ENCODE assay signal across 7 mouse cellular contexts in genomic region chr4:45763288-45764140, GRCm38 (mm10). TPM values are rescaled to one million over a fixed set of nuclear protein-coding genes. Genes with fewer than 3 reads are reported as not detected.
DNase-seq lines count a peak whose midpoint lies in the region; ATAC-seq and TF ChIP-seq lines count a peak whose summit lies in the region.

No protein-coding gene starts in this region.

- ATAC-seq in midbrain, embryonic 16.5 days = peak; percentile 41; the same call in 1 of the 2 replicates

- H3K4me3 ChIP-seq in thymus, adult 2 months (ENCODE audit: control insufficient read depth, insufficient read depth, low read length) = peak overlapping the region; percentile 28
- H3K4me3 ChIP-seq in erythroblast, embryonic 14.5 days (replicated peaks) = peak overlapping the region; percentile 60
- no peak overlapping the region for H3K4me3 ChIP-seq in midbrain, embryonic 16.5 days (ENCODE audit: low read depth, low read length)

- no peak overlapping the region for H3K27ac ChIP-seq in thymus, adult 2 months (ENCODE audit: control insufficient read depth, insufficient read depth, low read length)
- H3K27ac ChIP-seq in midbrain, embryonic 16.5 days (ENCODE audit: low read length) = peak overlapping the region; percentile 62

- peaks cover 40% of the 10 kb centered on the region for H3K4me1 ChIP-seq in thymus, adult 2 months (replicated peaks; ENCODE audit: control insufficient read depth, insufficient read depth, low read length)
- peaks cover 45% of the 10 kb centered on the region for H3K4me1 ChIP-seq in erythroblast, embryonic 14.5 days (ENCODE audit: control insufficient read depth)
- peaks cover 42% of the 10 kb centered on the region for H3K4me1 ChIP-seq in midbrain, embryonic 16.5 days (ENCODE audit: control insufficient read depth, insufficient read depth, low read length)

- H3K9me3 ChIP-seq in erythroblast, embryonic 14.5 days (ENCODE audit: control insufficient read depth, low read length) = peaks cover 4% of the 10 kb centered on the region; the same call in 1 of the 2 replicates
- no peaks in the 10 kb centered on the region for H3K9me3 ChIP-seq in midbrain, embryonic 16.5 days (replicated peaks; ENCODE audit: control insufficient read depth, low read length, poor library complexity, severe bottlenecking)

- no peak for DNase-seq in thymus, adult 2 months
- no peak for DNase-seq in thymus, adult 18-20 months
- DNase-seq in induced T-regulatory cell, adult 2 months (ENCODE audit: low read depth) = peak; percentile 28
- DNase-seq in gastrocnemius, postnatal 14 days = no peak
- no peak for DNase-seq in adrenal gland, adult 8-10 months

- H3K9ac ChIP-seq in midbrain, embryonic 16.5 days (ENCODE audit: low read depth, low read length) = peak overlapping the region; percentile 38; the same call in 1 of the 2 replicates

- intact Hi-C loops in gastrocnemius, postnatal 14 days (cut with DNase I; ENCODE audit: low total_unique reads) = no loop called here

- TF ChIP-seq CTCF in thymus, adult 2 months (IDR thresholded peaks at IDR 0.05; ENCODE audit: borderline replicate concordance, control insufficient read depth, extremely low read depth, insufficient read depth, low read length, poor library complexity) = no peak

- 40% methylated on average over 18 of the region's 18 CpGs for WGBS in thymus, adult 2 months
- WGBS in midbrain, embryonic 16.5 days = 3% methylated on average over 18 of the region's 18 CpGs

- H3K4me2 ChIP-seq in midbrain, embryonic 16.5 days (ENCODE audit: low read length) = peak overlapping the region; percentile 41

- H3K36me3 ChIP-seq in thymus, adult 2 months (ENCODE audit: control insufficient read depth, insufficient read depth, low read length) = no peaks in the 10 kb centered on the region
- H3K36me3 ChIP-seq in erythroblast, embryonic 14.5 days (ENCODE audit: control insufficient read depth) = no peaks in the 10 kb centered on the region
- H3K36me3 ChIP-seq in midbrain, embryonic 16.5 days (ENCODE audit: control insufficient read depth, insufficient read depth, low read length) = no peaks in the 10 kb centered on the region

- no peak for TF ChIP-seq POLR2A in thymus, adult 2 months (IDR thresholded peaks at IDR 0.05; ENCODE audit: control insufficient read depth, extremely low read depth, insufficient read depth, low read length, poor library complexity)

- H3K27me3 ChIP-seq in thymus, adult 2 months (ENCODE audit: control insufficient read depth, insufficient read depth, low read length) = no peaks in the 10 kb centered on the region
- peaks cover 58% of the 10 kb centered on the region for H3K27me3 ChIP-seq in erythroblast, embryonic 14.5 days (ENCODE audit: control insufficient read depth)
- H3K27me3 ChIP-seq in midbrain, embryonic 16.5 days (ENCODE audit: control insufficient read depth, insufficient read depth, low read depth, low read length) = no peaks in the 10 kb centered on the region

RNA-seq across cellular contexts. Expression of gene Aldh1b1, which starts 35.3 kb away (rescaled TPM):
- polyA plus RNA-seq in thymus, adult 2 months (2012; rRNA removed) = 9.6 and 11.1 TPM in 2 replicates
- 0.10 and 0.14 TPM in 2 replicates for polyA plus RNA-seq in erythroblast, embryonic 14.5 days (2012)
- polyA plus RNA-seq in midbrain, embryonic 16.5 days (2015; fragmentation: Nextera tagmentation; extraction: Ambion mirVana) = 22.7 and 24.2 TPM in 2 replicates
- 1 to 10 TPM in 1 of 2 experiments, under 1 TPM in 1; 1.00 to 1.5 TPM for total RNA-seq in gastrocnemius, postnatal 14 days (2021)
- total RNA-seq in adrenal gland, adult 8-10 months (2022) = 10 to 100 TPM; 39.2 to 46.2 (median 41.9) TPM
